Mouse (Mus musculus): Measurements from ENCODE around the gene Trem3. TPM values are rescaled to one million over a fixed set of nuclear protein-coding genes. Genes with fewer than 3 reads are reported as not detected.

The Trem3 gene
- polyA plus RNA-seq (2012; ENCODE audit: insufficient read depth, insufficient read length, missing spikeins), result not detected in 2 replicates

GRCm38 (mm10) chr17:48247221-48247928 is at the start of gene Trem3:
TSS of gene Trem3 (plus strand) at chr17:48247777.
- no peak for TF ChIP-seq POLR2A (IDR thresholded peaks at IDR 0.05; ENCODE audit: borderline replicate concordance, low read depth, low read length)
- no peak for TF ChIP-seq CTCF (IDR thresholded peaks at IDR 0.05; ENCODE audit: low read depth, low read length)
- H3K4me1 ChIP-seq (ENCODE audit: control insufficient read depth, insufficient read depth, low read length), result peaks cover 27% of the 10 kb centered on the region
- H3K4me3 ChIP-seq (ENCODE audit: insufficient read depth, low read length), result no peak within 1 kb of the TSS
- no peak within 1 kb of the TSS for H3K27ac ChIP-seq (ENCODE audit: insufficient read depth, low read depth, low read length)

GRCm38 (mm10) chr17:48203086-48203485 is 44.5 kb upstream of the Trem3 start:
- H3K4me3 ChIP-seq (ENCODE audit: insufficient read depth, low read length), result no peak overlapping the region
- H3K4me1 ChIP-seq (ENCODE audit: control insufficient read depth, insufficient read depth, low read length), result no peaks in the 10 kb centered on the region
- TF ChIP-seq POLR2A (IDR thresholded peaks at IDR 0.05; ENCODE audit: borderline replicate concordance, low read depth, low read length) (no peak), CTCF (IDR thresholded peaks at IDR 0.05; ENCODE audit: low read depth, low read length) (no peak)
- no peak overlapping the region for H3K27ac ChIP-seq (ENCODE audit: insufficient read depth, low read depth, low read length)

DNA sequence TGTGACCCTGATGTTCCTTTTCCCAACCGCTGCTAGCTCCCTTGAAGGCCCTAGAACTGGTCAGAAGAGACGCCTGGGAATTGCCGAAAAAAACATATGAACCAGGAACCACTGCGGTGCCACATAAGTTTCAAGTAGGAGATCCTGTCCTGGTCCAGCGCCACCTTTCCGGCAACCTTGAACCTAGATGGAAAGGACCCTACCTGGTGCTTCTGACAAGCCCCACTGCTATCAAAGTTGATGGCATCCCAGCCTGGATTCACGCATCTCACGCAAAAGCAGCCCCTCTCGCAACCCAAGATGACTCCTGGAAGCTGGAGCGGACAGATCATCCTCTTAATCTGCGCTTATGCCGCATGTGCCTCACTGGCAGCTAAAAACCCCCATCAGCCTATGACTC is 35.0 kb upstream of the Trem3 start:
- Histone ChIP-seq H3K4me1 (ENCODE audit: control insufficient read depth, insufficient read depth, low read length) (no peaks in the 10 kb centered on the region), H3K27ac (ENCODE audit: insufficient read depth, low read depth, low read length) (no peak overlapping the region), H3K4me3 (ENCODE audit: insufficient read depth, low read length) (no peak overlapping the region)
- TF ChIP-seq CTCF (IDR thresholded peaks at IDR 0.05; ENCODE audit: low read depth, low read length) (no peak), POLR2A (IDR thresholded peaks at IDR 0.05; ENCODE audit: borderline replicate concordance, low read depth, low read length) (no peak)

- no peak for TF ChIP-seq CTCF (IDR thresholded peaks at IDR 0.05; ENCODE audit: low read depth, low read length)
- no peak for TF ChIP-seq POLR2A (IDR thresholded peaks at IDR 0.05; ENCODE audit: borderline replicate concordance, low read depth, low read length)
- Histone ChIP-seq H3K27ac (ENCODE audit: insufficient read depth, low read depth, low read length) (no peak overlapping the region), H3K4me1 (ENCODE audit: control insufficient read depth, insufficient read depth, low read length) (no peaks in the 10 kb centered on the region), H3K4me3 (ENCODE audit: insufficient read depth, low read length) (no peak overlapping the region)
Measured at GRCm38 (mm10) chr17:48213511-48213910, 34.1 kb upstream of the Trem3 start.

- Histone ChIP-seq H3K4me3 (ENCODE audit: insufficient read depth, low read length) (no peak overlapping the region), H3K4me1 (ENCODE audit: control insufficient read depth, insufficient read depth, low read length) (no peaks in the 10 kb centered on the region), H3K27ac (ENCODE audit: insufficient read depth, low read depth, low read length) (no peak overlapping the region)
- no peak for TF ChIP-seq CTCF (IDR thresholded peaks at IDR 0.05; ENCODE audit: low read depth, low read length)
- TF ChIP-seq POLR2A (IDR thresholded peaks at IDR 0.05; ENCODE audit: borderline replicate concordance, low read depth, low read length), result no peak
Measured at GRCm38 (mm10) chr17:48215429-48215828, 32.1 kb upstream of the Trem3 start.

GRCm38 (mm10) chr17:48230680-48231079 is 16.9 kb upstream of the Trem3 start:
- Histone ChIP-seq H3K4me1 (ENCODE audit: control insufficient read depth, insufficient read depth, low read length) (peaks cover 29% of the 10 kb centered on the region), H3K27ac (ENCODE audit: insufficient read depth, low read depth, low read length) (no peak overlapping the region), H3K4me3 (ENCODE audit: insufficient read depth, low read length) (no peak overlapping the region)
- TF ChIP-seq CTCF (IDR thresholded peaks at IDR 0.05; ENCODE audit: low read depth, low read length) (no peak), POLR2A (IDR thresholded peaks at IDR 0.05; ENCODE audit: borderline replicate concordance, low read depth, low read length) (no peak)

- no peak within 1 kb of the TSS for H3K4me3 ChIP-seq (ENCODE audit: insufficient read depth, low read length)
- TF ChIP-seq POLR2A (IDR thresholded peaks at IDR 0.05; ENCODE audit: borderline replicate concordance, low read depth, low read length), result no peak
- no peak for TF ChIP-seq CTCF (IDR thresholded peaks at IDR 0.05; ENCODE audit: low read depth, low read length)
- H3K27ac ChIP-seq (ENCODE audit: insufficient read depth, low read depth, low read length), result no peak within 1 kb of the TSS
- H3K4me1 ChIP-seq (ENCODE audit: control insufficient read depth, insufficient read depth, low read length), result peaks cover 29% of the 10 kb centered on the region
Measured at GRCm38 (mm10) chr17:48232518-48232917, 15.1 kb upstream of the Trem3 start, which contains the start of gene Trem1. TSS of gene Trem1 (plus strand) at chr17:48232768.

- Histone ChIP-seq H3K4me3 (ENCODE audit: insufficient read depth, low read length) (no peak overlapping the region), H3K27ac (ENCODE audit: insufficient read depth, low read depth, low read length) (no peak overlapping the region), H3K4me1 (ENCODE audit: control insufficient read depth, insufficient read depth, low read length) (peaks cover 29% of the 10 kb centered on the region)
- no peak for TF ChIP-seq POLR2A (IDR thresholded peaks at IDR 0.05; ENCODE audit: borderline replicate concordance, low read depth, low read length)
Measured at GRCm38 (mm10) chr17:48233789-48234188, 13.8 kb upstream of the Trem3 start.

DNA sequence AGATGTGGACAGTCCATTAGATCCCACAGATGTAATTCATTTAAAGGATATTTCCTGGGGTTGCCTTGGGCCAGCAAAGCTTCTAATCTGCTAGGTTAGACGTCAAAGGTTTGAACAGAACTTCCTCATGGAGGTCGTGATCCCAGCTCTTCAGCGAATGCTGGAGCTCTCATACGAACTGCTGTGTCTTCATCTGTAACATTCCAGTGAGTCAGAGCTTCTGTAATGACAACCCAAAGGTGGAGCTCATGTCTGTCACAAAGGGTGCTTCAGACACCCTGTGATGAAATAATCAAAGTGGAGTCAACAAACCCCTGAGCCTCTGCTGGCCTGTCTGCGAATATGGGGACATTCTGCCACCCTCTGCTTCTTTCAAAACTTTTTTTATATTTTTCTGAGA is 13.0 kb upstream of the Trem3 start:
- Histone ChIP-seq H3K4me1 (ENCODE audit: control insufficient read depth, insufficient read depth, low read length) (peaks cover 29% of the 10 kb centered on the region), H3K4me3 (ENCODE audit: insufficient read depth, low read length) (no peak overlapping the region), H3K27ac (ENCODE audit: insufficient read depth, low read depth, low read length) (no peak overlapping the region)
- TF ChIP-seq CTCF (IDR thresholded peaks at IDR 0.05; ENCODE audit: low read depth, low read length), result no peak
- no peak for TF ChIP-seq POLR2A (IDR thresholded peaks at IDR 0.05; ENCODE audit: borderline replicate concordance, low read depth, low read length)

DNA sequence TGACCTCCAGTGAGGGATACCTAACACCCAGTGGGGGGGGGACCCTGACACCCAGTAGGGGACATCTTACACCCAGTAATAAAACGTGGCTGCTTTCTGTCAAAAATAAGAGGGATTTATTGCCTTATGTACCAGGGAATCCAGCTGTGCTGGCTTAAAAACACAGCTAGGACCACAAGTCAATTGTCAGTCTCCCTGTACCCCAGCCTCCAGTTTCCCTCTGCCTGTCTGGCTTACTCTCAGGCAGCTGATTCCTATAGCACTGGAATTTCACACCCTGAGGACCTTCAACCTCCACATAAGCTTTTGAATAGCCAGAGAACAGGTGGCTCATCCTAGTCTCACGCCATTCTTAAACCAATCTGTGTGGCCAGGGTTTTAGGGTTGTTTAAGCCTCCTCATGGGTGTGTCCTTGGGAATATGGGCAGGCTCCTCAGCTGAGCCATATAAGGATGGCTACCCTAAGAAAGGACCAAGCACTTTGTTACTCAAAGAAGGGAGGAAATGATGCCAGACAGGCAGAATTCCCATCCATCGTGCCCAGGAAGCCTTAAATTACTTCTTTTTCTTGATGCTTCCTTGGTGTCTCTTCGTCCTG is 11.7 kb upstream of the Trem3 start:
- Histone ChIP-seq H3K27ac (ENCODE audit: insufficient read depth, low read depth, low read length) (no peak overlapping the region), H3K4me3 (ENCODE audit: insufficient read depth, low read length) (no peak overlapping the region), H3K4me1 (ENCODE audit: control insufficient read depth, insufficient read depth, low read length) (peaks cover 23% of the 10 kb centered on the region)
- TF ChIP-seq CTCF (IDR thresholded peaks at IDR 0.05; ENCODE audit: low read depth, low read length), result no peak
- no peak for TF ChIP-seq POLR2A (IDR thresholded peaks at IDR 0.05; ENCODE audit: borderline replicate concordance, low read depth, low read length)

All from bone marrow macrophage, adult 2 months (primary cell).